Mouse (Mus musculus): ENCODE data around the gene Bfsp2. TPM values are rescaled to one million over a fixed set of nuclear protein-coding genes. Genes with fewer than 3 reads are reported as not detected.

Bfsp2 gene
- polyA plus RNA-seq, 1 experiment from 2014 or later: 0.65 TPM

DNA sequence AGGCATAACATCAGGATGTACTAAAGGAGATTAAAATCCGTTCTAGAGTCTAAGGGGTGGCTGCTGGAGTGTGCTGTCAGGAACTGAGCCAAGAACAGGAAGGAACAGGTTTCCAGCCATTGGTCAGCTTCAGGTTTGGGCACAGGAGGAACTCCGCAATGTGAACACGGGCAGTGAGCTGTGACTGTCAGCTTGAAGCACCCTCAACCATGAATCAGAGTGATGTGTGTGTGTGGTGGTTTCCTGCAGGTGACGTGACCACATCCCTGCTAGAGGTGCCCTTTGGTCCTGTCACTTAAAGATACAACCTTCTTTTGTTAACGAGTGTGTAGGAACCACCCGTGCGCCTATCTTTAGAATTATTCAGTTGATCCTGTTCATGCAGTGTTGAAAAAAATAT is 31.1 kb downstream of the Bfsp2 start:
- no peaks in the 10 kb centered on the region for H3K9me3 ChIP-seq (replicated peaks)
- no peaks in the 10 kb centered on the region for H3K36me3 ChIP-seq
- H3K4me2 ChIP-seq: no peak overlapping the region
- H3K27ac ChIP-seq: no peak overlapping the region
- 13% methylated on average over 7 of the region's 7 CpGs for WGBS (ENCODE audit: insufficient replicate concordance)
- no peak for DNase-seq
- H3K4me3 ChIP-seq (replicated peaks): no peak overlapping the region
- no peaks in the 10 kb centered on the region for H3K4me1 ChIP-seq (replicated peaks)
- no peak overlapping the region for H3K9ac ChIP-seq
- ATAC-seq (ENCODE audit: low read depth): no peak
- H3K27me3 ChIP-seq: no peaks in the 10 kb centered on the region

GRCm38 (mm10) chr9:103444656-103445055 is 35.6 kb downstream of the Bfsp2 start:
- 63% methylated on average over 5 of the region's 5 CpGs for WGBS (ENCODE audit: insufficient replicate concordance)
- Histone ChIP-seq H3K36me3 (no peaks in the 10 kb centered on the region), H3K27ac (no peak overlapping the region), H3K4me3 (replicated peaks) (no peak overlapping the region), H3K9me3 (replicated peaks) (no peaks in the 10 kb centered on the region), H3K9ac (no peak overlapping the region), H3K4me1 (replicated peaks) (no peaks in the 10 kb centered on the region), H3K4me2 (no peak overlapping the region), H3K27me3 (no peaks in the 10 kb centered on the region)
- DNase-seq (no peak), ATAC-seq (ENCODE audit: low read depth) (no peak)

DNA sequence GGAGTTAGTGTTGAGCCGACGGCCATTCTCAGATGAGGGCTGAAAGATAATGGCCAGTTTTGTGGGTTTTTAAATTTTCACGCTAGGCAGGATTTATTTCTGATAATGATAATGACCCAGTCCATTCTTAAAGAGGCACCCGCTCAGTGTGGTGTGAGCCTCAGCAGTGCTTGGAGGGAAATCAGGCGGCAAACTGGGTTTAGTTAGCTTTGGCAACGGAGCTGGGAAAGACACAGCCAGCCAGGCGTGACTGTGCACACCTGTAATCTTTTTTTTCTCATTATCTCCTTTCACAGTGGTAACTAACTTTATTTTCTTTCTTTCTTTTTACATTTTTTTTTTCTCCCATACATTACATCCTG is 36.4 kb downstream of the Bfsp2 start:
- no peak overlapping the region for H3K9ac ChIP-seq
- H3K9me3 ChIP-seq (replicated peaks): no peaks in the 10 kb centered on the region
- ATAC-seq (ENCODE audit: low read depth) (no peak), DNase-seq (no peak)
- no peak overlapping the region for H3K4me2 ChIP-seq
- 63% methylated on average over 7 of the region's 7 CpGs for WGBS (ENCODE audit: insufficient replicate concordance)
- H3K4me1 ChIP-seq (replicated peaks): no peaks in the 10 kb centered on the region
- H3K4me3 ChIP-seq (replicated peaks): no peak overlapping the region
- H3K27me3 ChIP-seq: no peaks in the 10 kb centered on the region
- no peak overlapping the region for H3K27ac ChIP-seq
- no peaks in the 10 kb centered on the region for H3K36me3 ChIP-seq

DNA sequence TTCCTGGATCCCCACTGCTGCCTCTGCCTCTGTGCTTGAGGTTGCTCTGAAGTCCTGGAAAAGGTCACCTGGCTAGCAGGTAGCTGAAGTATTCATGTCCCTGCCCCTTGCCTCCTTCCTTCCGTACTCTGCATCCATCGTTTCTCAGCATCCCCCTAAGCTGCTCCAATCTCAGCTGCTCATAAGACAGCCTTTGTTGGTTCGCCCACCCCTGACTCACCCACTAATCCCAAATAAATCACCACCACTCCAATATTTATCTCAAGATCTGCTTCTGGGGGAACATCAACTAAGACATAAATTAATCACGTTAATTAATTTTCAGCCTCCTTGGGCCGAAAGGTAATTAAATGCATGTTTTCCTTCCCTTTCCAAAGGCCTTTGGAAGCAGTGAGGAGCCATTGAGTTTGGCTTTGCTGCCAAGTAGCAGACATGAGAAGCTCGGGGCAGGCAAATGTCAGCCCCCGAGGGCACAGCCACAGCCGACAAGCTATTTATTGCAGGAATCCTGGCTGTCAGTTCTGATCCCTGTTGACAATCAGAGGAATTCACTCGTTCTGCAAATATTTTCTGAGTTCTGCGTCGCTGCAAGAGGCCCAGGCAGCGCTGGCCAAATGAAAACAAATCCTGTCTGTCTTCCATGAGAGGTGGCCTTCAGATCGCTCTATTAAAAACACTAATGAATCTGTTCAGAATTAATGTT is 36.9 kb downstream of the Bfsp2 start:
- Histone ChIP-seq H3K27me3 (no peaks in the 10 kb centered on the region), H3K36me3 (no peaks in the 10 kb centered on the region), H3K27ac (no peak overlapping the region), H3K4me1 (replicated peaks) (no peaks in the 10 kb centered on the region), H3K4me2 (no peak overlapping the region), H3K9me3 (replicated peaks) (no peaks in the 10 kb centered on the region), H3K4me3 (replicated peaks) (no peak overlapping the region), H3K9ac (no peak overlapping the region)
- ATAC-seq (ENCODE audit: low read depth): no peak
- 56% methylated on average over 13 of the region's 13 CpGs for WGBS (ENCODE audit: insufficient replicate concordance)
- no peak for DNase-seq

DNA sequence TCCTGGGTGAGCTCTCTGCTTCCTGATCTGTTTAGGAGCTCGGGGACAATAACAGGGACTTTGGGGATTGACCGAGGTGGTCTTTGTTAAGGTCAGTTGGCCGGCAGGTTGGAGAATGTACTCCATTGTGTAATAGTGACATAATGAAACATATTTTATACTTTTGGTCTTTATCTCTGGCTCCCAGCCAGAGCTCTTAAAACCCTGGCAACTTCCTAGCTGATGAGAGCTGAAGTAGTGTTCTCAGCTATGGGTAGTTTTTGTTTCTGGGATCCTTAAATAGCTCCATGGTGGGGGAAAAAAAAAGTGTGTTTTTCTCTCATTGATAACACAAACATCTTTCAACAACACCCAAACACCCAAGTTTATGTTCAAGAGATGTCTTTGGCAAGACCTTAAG is 39.6 kb downstream of the Bfsp2 start:
- ATAC-seq (ENCODE audit: low read depth) (no peak), DNase-seq (no peak)
- Histone ChIP-seq H3K9me3 (replicated peaks) (no peaks in the 10 kb centered on the region), H3K27me3 (no peaks in the 10 kb centered on the region), H3K4me1 (replicated peaks) (no peaks in the 10 kb centered on the region), H3K27ac (no peak overlapping the region), H3K4me3 (replicated peaks) (no peak overlapping the region), H3K36me3 (no peaks in the 10 kb centered on the region), H3K4me2 (no peak overlapping the region), H3K9ac (no peak overlapping the region)
- 27% methylated on average over 3 of the region's 3 CpGs for WGBS (ENCODE audit: insufficient replicate concordance)

DNA sequence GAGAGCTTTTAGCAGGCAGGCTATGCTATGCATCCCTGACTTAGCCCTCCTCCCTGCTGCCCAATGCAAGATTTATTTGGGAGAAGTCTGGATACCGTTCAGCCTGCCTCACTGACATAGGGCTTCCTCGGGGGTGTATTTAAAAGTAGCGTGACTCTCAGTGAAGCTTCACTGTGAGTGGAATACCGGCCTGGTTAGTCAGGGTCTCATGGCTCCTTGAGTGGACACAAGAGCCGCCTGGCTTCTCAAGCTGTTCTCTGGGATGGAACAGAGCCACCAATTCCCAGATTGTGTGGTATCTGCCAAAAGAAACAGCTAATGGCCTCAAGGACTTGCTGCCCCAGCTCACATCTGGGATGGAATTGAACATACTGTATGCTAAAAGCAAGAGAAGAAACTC is 43.1 kb downstream of the Bfsp2 start:
- no peak for ATAC-seq (ENCODE audit: low read depth)
- H3K9me3 ChIP-seq (replicated peaks): no peaks in the 10 kb centered on the region
- no peaks in the 10 kb centered on the region for H3K36me3 ChIP-seq
- no peaks in the 10 kb centered on the region for H3K4me1 ChIP-seq (replicated peaks)
- no peak for DNase-seq
- no peak overlapping the region for H3K4me2 ChIP-seq
- no peak overlapping the region for H3K4me3 ChIP-seq (replicated peaks)
- H3K27ac ChIP-seq: no peak overlapping the region
- no peak overlapping the region for H3K9ac ChIP-seq
- no peaks in the 10 kb centered on the region for H3K27me3 ChIP-seq
- 74% methylated on average over 5 of the region's 5 CpGs for WGBS (ENCODE audit: insufficient replicate concordance)

DNA sequence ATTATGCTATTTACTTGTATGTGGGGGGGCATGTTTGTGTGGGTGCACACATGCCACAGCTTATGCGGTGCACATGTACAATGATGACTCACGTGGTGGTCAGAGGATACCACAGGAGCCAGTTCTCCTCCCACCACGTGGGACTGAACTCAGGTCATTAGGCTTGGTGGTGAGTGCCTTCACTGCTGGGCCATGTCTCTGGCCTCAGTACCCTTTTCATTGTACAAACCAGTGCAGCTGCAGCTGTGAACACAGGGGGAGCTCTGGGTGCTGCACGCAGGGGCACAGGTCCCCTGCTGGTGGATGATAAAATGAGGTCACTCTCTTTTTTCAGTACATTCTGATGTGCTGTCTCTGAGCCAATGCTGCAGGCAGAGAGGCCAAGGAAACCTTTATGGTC is 46.1 kb downstream of the Bfsp2 start:
- Histone ChIP-seq H3K4me1 (replicated peaks) (no peaks in the 10 kb centered on the region), H3K9ac (no peak overlapping the region), H3K4me3 (replicated peaks) (no peak overlapping the region), H3K27ac (no peak overlapping the region), H3K27me3 (no peaks in the 10 kb centered on the region), H3K36me3 (no peaks in the 10 kb centered on the region), H3K9me3 (replicated peaks) (no peaks in the 10 kb centered on the region), H3K4me2 (no peak overlapping the region)
- no peak for DNase-seq
- 0 out of 2 replicates have a peak, but pooled peaks have one; percentile 26 for ATAC-seq (ENCODE audit: low read depth)
- 30% methylated on average over 4 of the region's 4 CpGs for WGBS (ENCODE audit: insufficient replicate concordance)

DNA sequence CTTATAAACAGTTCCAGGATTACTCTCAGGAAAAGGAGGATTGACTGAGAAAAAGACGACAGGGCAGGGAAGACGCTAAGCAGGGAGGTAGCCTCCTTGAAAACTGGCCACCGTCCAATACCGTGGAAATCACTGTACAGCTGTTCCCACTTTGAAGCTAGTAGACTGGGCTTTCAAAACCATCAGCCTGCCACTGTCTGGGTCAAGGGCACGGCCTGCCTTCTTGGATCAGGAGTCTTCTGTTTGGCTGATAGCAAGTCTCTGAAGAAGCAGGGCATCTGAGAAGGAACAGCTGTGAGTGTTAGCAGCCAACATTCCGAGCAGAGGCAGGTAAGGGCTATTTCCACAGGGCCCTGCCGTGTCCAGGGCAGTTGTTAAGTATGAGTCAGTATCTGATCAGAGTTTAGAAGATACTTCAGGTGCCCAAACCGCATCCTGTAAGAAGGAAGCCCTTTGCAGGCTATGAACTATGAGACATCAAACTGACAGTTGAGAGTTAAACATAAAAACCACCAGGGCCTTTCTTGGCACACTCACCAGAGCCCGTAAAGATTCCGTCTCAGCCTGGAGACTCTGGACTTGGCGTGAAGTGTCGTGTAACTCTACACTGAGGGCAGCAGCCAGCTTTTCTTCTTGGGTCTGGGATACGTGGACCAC is 48.0 kb downstream of the Bfsp2 start:
- H3K27me3 ChIP-seq: no peaks in the 10 kb centered on the region

DNA sequence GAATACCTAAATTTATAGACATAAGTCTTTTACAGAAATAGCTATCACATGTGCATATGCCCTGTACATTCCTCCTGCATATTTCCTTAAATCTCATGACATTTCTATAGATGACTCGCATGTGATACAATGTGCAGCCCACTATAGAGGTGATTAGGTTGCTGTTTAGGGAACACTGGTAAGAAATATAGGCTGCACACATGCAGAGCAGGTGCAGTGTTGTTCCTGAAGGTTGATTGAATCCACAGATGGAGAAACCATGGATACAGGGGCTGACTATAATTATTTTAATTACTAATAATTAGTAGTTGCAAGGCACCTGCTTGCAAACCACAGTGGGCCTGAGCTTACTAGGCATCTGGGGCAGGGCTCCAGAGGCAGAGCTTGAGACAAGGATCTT is 48.5 kb downstream of the Bfsp2 start:
- H3K27ac ChIP-seq: no peak overlapping the region
- WGBS (ENCODE audit: insufficient replicate concordance): 74% methylated on average over 1 of the region's 1 CpGs
- no peak overlapping the region for H3K9ac ChIP-seq
- H3K36me3 ChIP-seq: no peaks in the 10 kb centered on the region
- no peak for DNase-seq
- H3K4me1 ChIP-seq (replicated peaks): no peaks in the 10 kb centered on the region
- no peak for ATAC-seq (ENCODE audit: low read depth)
- H3K4me3 ChIP-seq (replicated peaks): no peak overlapping the region
- H3K4me2 ChIP-seq: no peak overlapping the region
- no peaks in the 10 kb centered on the region for H3K9me3 ChIP-seq (replicated peaks)
- H3K27me3 ChIP-seq: no peaks in the 10 kb centered on the region

More for the DNA sequence above, 48.0 kb downstream of the Bfsp2 start:
- Histone ChIP-seq H3K9me3 (replicated peaks) (no peaks in the 10 kb centered on the region), H3K4me2 (no peak overlapping the region), H3K4me3 (replicated peaks) (no peak overlapping the region), H3K4me1 (replicated peaks) (no peaks in the 10 kb centered on the region), H3K9ac (no peak overlapping the region), H3K27ac (no peak overlapping the region), H3K36me3 (no peaks in the 10 kb centered on the region)
- no peak for ATAC-seq (ENCODE audit: low read depth)
- no peak for DNase-seq
- WGBS (ENCODE audit: insufficient replicate concordance): 63% methylated on average over 13 of the region's 13 CpGs

- Histone ChIP-seq H3K9ac (no peak overlapping the region), H3K27me3 (no peaks in the 10 kb centered on the region), H3K4me3 (replicated peaks) (no peak overlapping the region), H3K36me3 (no peaks in the 10 kb centered on the region), H3K27ac (no peak overlapping the region), H3K4me2 (no peak overlapping the region), H3K4me1 (replicated peaks) (no peaks in the 10 kb centered on the region), H3K9me3 (replicated peaks) (no peaks in the 10 kb centered on the region)
- WGBS (ENCODE audit: insufficient replicate concordance): 63% methylated on average over 13 of the region's 13 CpGs
- no peak for DNase-seq
- no peak for ATAC-seq (ENCODE audit: low read depth)
These were observed 49.6 kb downstream of the Bfsp2 start for GRCm38 (mm10) chr9:103430431-103431220.

DNA sequence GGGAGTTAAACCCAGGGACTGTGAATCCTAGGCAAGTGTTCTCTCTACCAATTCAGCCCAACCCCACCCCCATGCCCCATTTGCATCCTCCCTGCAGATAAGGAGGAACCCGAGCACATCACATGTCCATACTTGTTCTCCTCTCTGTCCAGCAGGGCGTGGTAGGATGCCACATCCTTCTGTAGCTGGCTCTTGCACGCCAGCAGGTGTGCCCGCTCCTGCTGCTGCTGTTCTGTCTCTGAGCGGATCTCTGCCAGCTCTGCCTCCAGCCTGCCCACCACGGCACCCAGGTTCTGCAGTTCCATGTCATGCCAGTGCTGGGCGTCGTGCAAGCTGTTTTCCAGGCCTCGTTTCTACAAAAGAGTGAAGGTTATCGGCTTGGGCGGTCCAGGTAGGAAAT is 53.8 kb downstream of the Bfsp2 start:
- WGBS (ENCODE audit: insufficient replicate concordance): 62% methylated on average over 11 of the region's 11 CpGs
- ATAC-seq (ENCODE audit: low read depth) (no peak), DNase-seq (no peak)

More for the DNA sequence above, 53.8 kb downstream of the Bfsp2 start:
- Histone ChIP-seq H3K9me3 (replicated peaks) (no peaks in the 10 kb centered on the region), H3K27me3 (no peaks in the 10 kb centered on the region), H3K4me3 (replicated peaks) (no peak overlapping the region), H3K27ac (no peak overlapping the region), H3K4me2 (no peak overlapping the region), H3K9ac (no peak overlapping the region), H3K36me3 (no peaks in the 10 kb centered on the region), H3K4me1 (replicated peaks) (no peaks in the 10 kb centered on the region)
